Mouse (Mus musculus) gastrocnemius, adult 2 months (tissue): ENCODE results near the gene Olfm4. TPM values are rescaled to one million over a fixed set of nuclear protein-coding genes. Genes with fewer than 3 reads are reported as not detected.

Experiments
- DNase-seq: peaks from one replicate; pipeline ENCODE4 v3.0.0; 2022
- H3K27ac ChIP-seq: fragments of 200-600 bp; 2 replicates; pipeline ENCODE4 v1.8.1; 2022; ENCODE audit warnings: mild to moderate bottlenecking
- H3K4me3 ChIP-seq: fragments of 200-600 bp; 2 replicates; pipeline ENCODE4 v1.8.1; 2022; ENCODE audit warnings: mild to moderate bottlenecking, moderate library complexity
- CTCF ChIP-seq: fragments of 200-600 bp; IDR thresholded peaks from 2 replicates; pipeline ENCODE4 v1.8.1; 2022; ENCODE audit warnings: antibody characterized with exemption, mild to moderate bottlenecking, moderate library complexity
- intact Hi-C: fragments of 180-260 bp; cut with DNase I; formaldehyde crosslinking; loops from one replicate; pipeline ENCODE4 v1.15.1; 2025
- total RNA-seq, 2 experiments: library from RNA; stranded (reverse); gene quantifications; 2 replicates each; pipeline ENCODE4 v1.2.3; 2021

Gene Olfm4
- total RNA-seq, 2 experiments from 2014 or later: not detected

GRCm38 (mm10) chr14:79986831-79987230 is 3.0 kb downstream of the Olfm4 start:
- intact Hi-C loops: no loop called here
- H3K27ac ChIP-seq: no peak overlapping the region

DNA sequence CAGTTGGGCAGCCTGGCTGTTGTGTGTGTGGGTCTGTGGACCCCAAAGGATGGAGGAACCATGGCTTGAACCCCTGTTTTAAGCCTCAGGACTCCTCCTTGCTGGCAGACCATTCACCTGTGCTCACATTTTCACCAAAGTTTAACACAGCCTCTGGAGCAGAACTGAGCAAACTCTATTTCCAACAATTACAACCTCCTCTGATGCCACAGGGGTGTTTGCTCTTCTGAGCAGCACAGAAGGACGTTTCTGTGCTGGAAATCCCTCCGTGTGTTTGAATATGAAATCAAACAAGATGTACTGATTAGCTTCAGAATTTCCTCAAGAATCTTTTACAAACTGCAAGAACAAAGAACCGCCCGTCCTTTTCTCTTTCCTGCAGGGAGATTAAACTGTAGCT is 5.9 kb downstream of the Olfm4 start:
- Histone ChIP-seq H3K27ac (no peak overlapping the region), H3K4me3 (no peak overlapping the region)
- intact Hi-C loops: no loop called here
- no peak for TF ChIP-seq CTCF
- no peak for DNase-seq

More at GRCm38 (mm10) chr14:79986831-79987230, 3.0 kb downstream of the Olfm4 start:
- DNase-seq: no peak
- TF ChIP-seq CTCF: no peak
- H3K4me3 ChIP-seq: no peak overlapping the region

DNA sequence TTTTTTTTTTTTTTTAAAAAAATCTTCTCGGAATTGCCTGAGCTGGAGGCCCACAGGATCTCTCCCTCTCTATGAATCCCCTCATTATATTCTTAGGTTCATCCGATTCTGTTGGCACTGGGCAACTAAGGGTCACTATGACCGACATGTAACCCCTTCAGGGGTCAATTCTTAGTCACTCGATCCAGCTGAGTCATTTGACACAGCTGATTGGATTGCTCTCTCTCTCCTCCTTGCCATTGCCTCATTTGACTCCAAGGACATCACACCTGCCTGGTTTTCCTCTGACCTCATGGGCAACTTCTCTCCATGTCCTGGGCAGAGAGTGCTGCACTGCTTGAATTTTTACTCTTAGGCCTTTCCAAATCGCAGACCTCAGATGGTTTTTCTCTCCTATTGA is 6.7 kb downstream of the Olfm4 start:
- DNase-seq: no peak
- Histone ChIP-seq H3K27ac (no peak overlapping the region), H3K4me3 (no peak overlapping the region)
- intact Hi-C loops: no loop called here
- TF ChIP-seq CTCF: no peak

- Histone ChIP-seq H3K4me3 (no peak overlapping the region), H3K27ac (no peak overlapping the region)
- intact Hi-C loops: no loop called here
- TF ChIP-seq CTCF: no peak
- DNase-seq: no peak
Measured at GRCm38 (mm10) chr14:79997534-79997933, 13.7 kb downstream of the Olfm4 start.

DNA sequence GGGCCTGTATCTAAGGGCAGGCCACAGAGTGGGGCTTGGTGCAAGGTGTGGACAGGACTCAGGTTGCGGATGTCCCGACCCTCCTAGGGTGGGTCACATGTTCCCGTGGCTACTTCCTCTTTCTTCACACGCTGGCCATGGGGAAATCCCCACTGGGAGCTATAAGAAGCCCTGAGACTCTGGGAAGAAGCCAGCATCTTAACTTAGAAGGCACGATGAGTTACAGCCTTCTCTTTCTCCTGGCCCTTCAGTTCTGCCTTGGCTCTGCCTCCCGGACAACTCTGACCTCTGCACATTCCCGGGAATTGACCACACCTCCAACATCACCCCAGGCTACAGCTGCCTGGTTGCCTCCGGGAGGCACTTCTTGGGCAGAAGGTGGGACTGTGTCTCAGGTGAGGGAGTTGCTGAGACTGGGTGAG is 16.2 kb downstream of the Olfm4 start:
- no peak overlapping the region for H3K27ac ChIP-seq
- no peak overlapping the region for H3K4me3 ChIP-seq
- peak; percentile 24 for DNase-seq
- TF ChIP-seq CTCF: no peak
- intact Hi-C loops: no loop called here

DNA sequence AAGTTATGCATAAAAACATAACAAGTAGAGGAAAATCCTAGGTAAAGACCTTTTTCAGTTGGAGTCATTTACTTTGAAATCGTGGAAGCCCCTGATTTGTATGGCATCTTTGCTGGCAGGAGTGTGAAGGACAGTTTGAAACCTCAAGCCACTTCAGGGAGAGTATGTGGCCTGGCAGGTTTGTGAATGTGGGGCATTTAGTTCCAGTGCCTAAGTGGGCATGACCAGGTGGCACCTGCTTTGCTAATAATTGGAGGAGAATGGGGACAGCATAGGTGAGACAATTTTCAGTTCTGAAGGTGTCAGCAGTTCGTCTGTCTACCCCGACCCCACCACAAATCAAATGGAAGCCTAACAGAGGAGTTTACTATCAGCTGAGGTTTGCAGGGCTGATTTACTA is 23.8 kb downstream of the Olfm4 start:
- Histone ChIP-seq H3K27ac (no peak overlapping the region), H3K4me3 (no peak overlapping the region)
- DNase-seq: no peak
- intact Hi-C loops: no loop called here
- no peak for TF ChIP-seq CTCF

DNA sequence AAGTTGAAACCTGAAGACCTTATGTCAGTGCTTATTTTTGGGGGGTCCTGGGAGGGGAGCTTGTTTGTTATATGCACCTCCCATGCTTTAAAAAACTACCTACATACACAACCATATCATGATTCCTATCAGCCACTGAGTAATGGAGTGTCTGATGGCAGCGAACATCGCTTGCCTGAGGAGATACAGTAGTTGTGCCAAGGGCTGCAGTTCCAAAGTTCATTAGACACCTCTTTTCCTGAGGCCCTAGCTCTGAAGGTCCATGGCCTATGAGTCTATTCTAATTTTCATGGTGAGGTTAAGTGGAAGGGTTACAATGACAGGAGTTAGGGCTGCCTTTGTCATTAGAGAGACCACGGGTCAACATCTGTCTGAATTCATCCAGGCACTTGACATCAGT is 26.5 kb downstream of the Olfm4 start:
- no peak for TF ChIP-seq CTCF
- H3K4me3 ChIP-seq: no peak overlapping the region
- intact Hi-C loops: no loop called here
- H3K27ac ChIP-seq: no peak overlapping the region
- no peak for DNase-seq

GRCm38 (mm10) chr14:80014966-80015365 is 31.1 kb downstream of the Olfm4 start:
- H3K4me3 ChIP-seq: no peak overlapping the region
- no peak for TF ChIP-seq CTCF
- H3K27ac ChIP-seq: no peak overlapping the region
- intact Hi-C loops: no loop called here
- no peak for DNase-seq

DNA sequence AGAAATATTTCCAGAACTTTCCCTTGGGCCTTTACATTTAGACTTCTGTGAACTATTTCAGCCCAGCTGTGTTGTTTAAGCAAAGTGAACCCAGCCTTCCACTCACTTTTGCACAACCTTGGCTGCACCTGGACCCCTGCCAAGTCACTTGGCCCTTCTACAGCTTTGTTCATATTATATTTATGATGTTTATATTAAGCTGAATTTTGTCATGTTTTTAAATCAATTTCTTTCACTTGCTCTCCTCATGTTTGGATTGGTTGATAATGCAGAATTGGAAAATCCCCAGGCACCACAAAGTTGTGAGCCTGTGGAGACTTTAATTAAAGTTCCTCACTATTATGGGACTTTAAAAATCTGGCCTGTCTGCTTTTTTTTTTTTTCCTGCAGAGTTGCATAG is 32.2 kb downstream of the Olfm4 start:
- TF ChIP-seq CTCF: no peak
- H3K27ac ChIP-seq: no peak overlapping the region
- no peak for DNase-seq
- intact Hi-C loops: no loop called here
- H3K4me3 ChIP-seq: no peak overlapping the region

GRCm38 (mm10) chr14:80026078-80026477 is 42.2 kb downstream of the Olfm4 start:
- intact Hi-C loops: no loop called here
- no peak for DNase-seq

GRCm38 (mm10) chr14:80029297-80030001 is 45.6 kb downstream of the Olfm4 start:
- no peak for DNase-seq
- Histone ChIP-seq H3K27ac (no peak overlapping the region), H3K4me3 (no peak overlapping the region)
- intact Hi-C loops: no loop called here
- TF ChIP-seq CTCF: no peak

More at GRCm38 (mm10) chr14:80026078-80026477, 42.2 kb downstream of the Olfm4 start:
- no peak for TF ChIP-seq CTCF
- no peak overlapping the region for H3K4me3 ChIP-seq
- no peak overlapping the region for H3K27ac ChIP-seq

GRCm38 (mm10) chr14:80039645-80040272 is 55.9 kb downstream of the Olfm4 start:
- no peak for DNase-seq
- H3K4me3 ChIP-seq: no peak overlapping the region
- intact Hi-C loops: no loop called here
- no peak for TF ChIP-seq CTCF
- H3K27ac ChIP-seq: no peak overlapping the region

DNA sequence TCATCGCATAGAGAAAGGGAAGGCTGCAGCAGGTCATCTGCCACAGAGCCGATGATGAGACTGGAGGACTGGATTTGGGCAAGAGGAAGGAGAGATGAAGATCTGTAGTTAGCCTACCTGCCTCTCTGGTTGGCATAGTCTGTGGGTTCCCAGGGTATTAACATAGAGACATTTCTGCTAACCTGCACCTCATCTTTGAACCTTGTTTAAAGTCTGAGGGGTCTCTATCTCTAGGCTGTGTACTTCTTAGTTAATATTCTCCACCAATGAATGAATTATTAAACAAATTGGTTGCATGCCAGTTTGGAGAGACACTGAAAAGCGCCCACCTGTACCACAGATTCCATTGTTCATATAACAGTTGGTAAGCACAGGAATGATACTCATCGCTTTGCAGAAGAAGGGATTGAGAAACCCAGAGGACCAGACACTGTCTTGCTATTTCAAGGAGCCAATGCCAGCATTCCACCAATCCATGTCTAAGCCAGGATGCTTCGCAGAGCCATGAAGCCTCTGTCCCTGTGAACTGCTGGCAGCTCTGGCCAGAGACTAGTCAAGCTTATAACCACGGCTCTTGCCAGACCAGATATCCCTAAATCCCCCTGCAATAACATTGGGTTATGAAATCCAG is 62.3 kb downstream of the Olfm4 start:
- intact Hi-C loops: no loop called here
- DNase-seq: no peak
- TF ChIP-seq CTCF: no peak
- Histone ChIP-seq H3K4me3 (no peak overlapping the region), H3K27ac (no peak overlapping the region)
